Mouse (Mus musculus) C2C12 (cell line): ENCODE data around the gene BC004004.

ENCODE experiments used
- CEBPB ChIP-seq: IDR thresholded peaks from one replicate; pipeline ENCODE4 v1.6.1; 2011; ENCODE audit warnings: low read depth, mild to moderate bottlenecking, control low read depth, moderate library complexity
- CTCF ChIP-seq: IDR thresholded peaks from one replicate; pipeline ENCODE4 v1.5.1; 2011; ENCODE audit not compliant: control insufficient read depth, insufficient read depth, insufficient read length
- MAX ChIP-seq: IDR thresholded peaks from one replicate; pipeline ENCODE4 v1.6.1; 2011; ENCODE audit warnings: mild to moderate bottlenecking, control low read depth
- MYOD1 ChIP-seq: IDR thresholded peaks from one replicate; pipeline ENCODE4 v1.6.1; 2011; ENCODE audit warnings: low read depth; ENCODE audit not compliant: control insufficient read depth, insufficient read length
- USF1 ChIP-seq: IDR thresholded peaks from one replicate; pipeline ENCODE4 v1.6.1; 2011; ENCODE audit warnings: low read depth, mild to moderate bottlenecking, control low read depth, moderate library complexity

DNA sequence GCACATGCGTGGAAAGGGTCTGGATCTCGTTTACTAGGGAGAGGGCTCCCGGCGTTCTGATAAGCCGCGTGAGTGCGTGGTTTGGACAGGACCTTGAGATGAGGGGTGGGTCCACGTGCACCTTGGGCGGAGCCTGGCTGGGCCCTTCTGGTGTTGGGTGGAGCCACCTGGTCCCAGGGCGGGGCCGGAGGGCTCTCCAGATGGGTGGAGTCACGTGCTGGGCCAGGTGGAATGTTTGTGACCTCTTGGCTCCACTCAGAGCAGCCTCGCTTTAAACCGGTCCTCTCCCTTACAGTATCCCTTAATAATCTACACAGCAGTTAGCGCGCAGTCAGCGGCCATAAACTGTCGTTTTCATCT is 54.0 kb downstream of the BC004004 start:
- no peak for TF ChIP-seq CTCF
- TF ChIP-seq MAX, result no peak
- no peak for TF ChIP-seq USF1
- TF ChIP-seq MYOD1, result no peak
- TF ChIP-seq CEBPB, result no peak
